Mouse (Mus musculus): ENCODE measurements around the gene Scd1. TPM values are rescaled to one million over a fixed set of nuclear protein-coding genes. Genes with fewer than 3 reads are reported as not detected.

Gene Scd1
- polyA plus RNA-seq, 1 experiment: 251 TPM

- Histone ChIP-seq H3K27me3 (ENCODE audit: control insufficient read depth, insufficient read depth, low read length) (no peaks in the 10 kb centered on the region), H3K4me1 (ENCODE audit: control insufficient read depth, insufficient read depth, insufficient read length) (peaks cover 7% of the 10 kb centered on the region; the same call in 1 of the 2 replicates), H3K4me3 (ENCODE audit: extremely low read depth, insufficient read depth, insufficient read length) (no peak overlapping the region), H3K36me3 (ENCODE audit: control insufficient read depth, insufficient read depth, low read length) (no peaks in the 10 kb centered on the region), H3K27ac (ENCODE audit: insufficient read depth, low read length) (no peak overlapping the region)
- TF ChIP-seq CTCF (IDR thresholded peaks at IDR 0.05; ENCODE audit: extremely low read depth, insufficient read depth, insufficient read length, insufficient replicate concordance) (no peak), POLR2A (IDR thresholded peaks at IDR 0.05; ENCODE audit: low read depth, low read length) (no peak)
- 64% methylated on average over 4 of the region's 4 CpGs for WGBS
- no peak for DNase-seq (ENCODE audit: low read depth in 1 of 2, low spot score in 2 of 2)
These were observed 9.8 kb upstream of the Scd1 start for GRCm38 (mm10) chr19:44417448-44417847.

- Histone ChIP-seq H3K27me3 (ENCODE audit: control insufficient read depth, insufficient read depth, low read length) (no peaks in the 10 kb centered on the region), H3K4me1 (ENCODE audit: control insufficient read depth, insufficient read depth, insufficient read length) (peaks cover 7% of the 10 kb centered on the region; the same call in 1 of the 2 replicates), H3K27ac (ENCODE audit: insufficient read depth, low read length) (no peak overlapping the region), H3K4me3 (ENCODE audit: extremely low read depth, insufficient read depth, insufficient read length) (no peak overlapping the region), H3K36me3 (ENCODE audit: control insufficient read depth, insufficient read depth, low read length) (no peaks in the 10 kb centered on the region)
- DNase-seq (ENCODE audit: low read depth in 1 of 2, low spot score in 2 of 2): no peak
- 83% methylated on average over 5 of the region's 5 CpGs for WGBS
- TF ChIP-seq CTCF (IDR thresholded peaks at IDR 0.05; ENCODE audit: extremely low read depth, insufficient read depth, insufficient read length, insufficient replicate concordance) (no peak), POLR2A (IDR thresholded peaks at IDR 0.05; ENCODE audit: low read depth, low read length) (no peak)
These were observed 8.6 kb upstream of the Scd1 start for GRCm38 (mm10) chr19:44416240-44416639.

GRCm38 (mm10) chr19:44415464-44415863, 7.8 kb upstream of the Scd1 start:
- peaks cover 7% of the 10 kb centered on the region; the same call in 1 of the 2 replicates for H3K4me1 ChIP-seq (ENCODE audit: control insufficient read depth, insufficient read depth, insufficient read length)
- no peak overlapping the region for H3K4me3 ChIP-seq (ENCODE audit: extremely low read depth, insufficient read depth, insufficient read length)
- no peak for DNase-seq (ENCODE audit: low read depth in 1 of 2, low spot score in 2 of 2)
- no peak overlapping the region for H3K27ac ChIP-seq (ENCODE audit: insufficient read depth, low read length)
- WGBS: 84% methylated on average over 5 of the region's 5 CpGs
- TF ChIP-seq POLR2A (IDR thresholded peaks at IDR 0.05; ENCODE audit: low read depth, low read length) (no peak), CTCF (IDR thresholded peaks at IDR 0.05; ENCODE audit: extremely low read depth, insufficient read depth, insufficient read length, insufficient replicate concordance) (no peak)
- no peaks in the 10 kb centered on the region for H3K36me3 ChIP-seq (ENCODE audit: control insufficient read depth, insufficient read depth, low read length)
- no peaks in the 10 kb centered on the region for H3K27me3 ChIP-seq (ENCODE audit: control insufficient read depth, insufficient read depth, low read length)

- Histone ChIP-seq H3K27ac (ENCODE audit: insufficient read depth, low read length) (no peak overlapping the region), H3K4me3 (ENCODE audit: extremely low read depth, insufficient read depth, insufficient read length) (no peak overlapping the region), H3K4me1 (ENCODE audit: control insufficient read depth, insufficient read depth, insufficient read length) (peaks cover 3% of the 10 kb centered on the region; the same call in 1 of the 2 replicates), H3K27me3 (ENCODE audit: control insufficient read depth, insufficient read depth, low read length) (no peaks in the 10 kb centered on the region), H3K36me3 (ENCODE audit: control insufficient read depth, insufficient read depth, low read length) (peaks cover 9% of the 10 kb centered on the region)
- DNase-seq (ENCODE audit: low read depth in 1 of 2, low spot score in 2 of 2): no peak
- no peak for TF ChIP-seq CTCF (IDR thresholded peaks at IDR 0.05; ENCODE audit: extremely low read depth, insufficient read depth, insufficient read length, insufficient replicate concordance)
- TF ChIP-seq POLR2A (IDR thresholded peaks at IDR 0.05; ENCODE audit: low read depth, low read length): no peak
- WGBS: 90% methylated on average over 20 of the region's 20 CpGs
These were observed 2.8 kb upstream of the Scd1 start for GRCm38 (mm10) chr19:44410269-44410992.

- H3K36me3 ChIP-seq (ENCODE audit: control insufficient read depth, insufficient read depth, low read length): peaks cover 17% of the 10 kb centered on the region
- H3K4me1 ChIP-seq (ENCODE audit: control insufficient read depth, insufficient read depth, insufficient read length): peaks cover 3% of the 10 kb centered on the region; the same call in 1 of the 2 replicates
- peak in 1 of 2 experiments; percentile 42 for DNase-seq (ENCODE audit: low read depth in 1 of 2, low spot score in 2 of 2)
- no peak for TF ChIP-seq CTCF (IDR thresholded peaks at IDR 0.05; ENCODE audit: extremely low read depth, insufficient read depth, insufficient read length, insufficient replicate concordance)
- peak; percentile 75 for TF ChIP-seq POLR2A (IDR thresholded peaks at IDR 0.05; ENCODE audit: low read depth, low read length)
- WGBS: 46% methylated on average over 4 of the region's 4 CpGs
- peak overlapping the region; percentile 65 for H3K4me3 ChIP-seq (ENCODE audit: extremely low read depth, insufficient read depth, insufficient read length)
- H3K27me3 ChIP-seq (ENCODE audit: control insufficient read depth, insufficient read depth, low read length): no peaks in the 10 kb centered on the region
- H3K27ac ChIP-seq (ENCODE audit: insufficient read depth, low read length): peak overlapping the region; percentile 94
These were observed 916 bp upstream of the Scd1 start for GRCm38 (mm10) chr19:44408595-44408994.

- peak overlapping the region; percentile 94 for H3K27ac ChIP-seq (ENCODE audit: insufficient read depth, low read length)
- TF ChIP-seq CTCF (IDR thresholded peaks at IDR 0.05; ENCODE audit: extremely low read depth, insufficient read depth, insufficient read length, insufficient replicate concordance) (no peak), POLR2A (IDR thresholded peaks at IDR 0.05; ENCODE audit: low read depth, low read length) (no peak; the same call in 1 of the 2 replicates)
- H3K4me3 ChIP-seq (ENCODE audit: extremely low read depth, insufficient read depth, insufficient read length): peak overlapping the region; percentile 65
- peak in 1 of 2 experiments; percentile 46 for DNase-seq (ENCODE audit: low read depth in 1 of 2, low spot score in 2 of 2)
- H3K4me1 ChIP-seq (ENCODE audit: control insufficient read depth, insufficient read depth, insufficient read length): peaks cover 3% of the 10 kb centered on the region; the same call in 1 of the 2 replicates
- WGBS: 2% methylated on average over 14 of the region's 14 CpGs
- peaks cover 20% of the 10 kb centered on the region for H3K36me3 ChIP-seq (ENCODE audit: control insufficient read depth, insufficient read depth, low read length)
- no peaks in the 10 kb centered on the region for H3K27me3 ChIP-seq (ENCODE audit: control insufficient read depth, insufficient read depth, low read length)
These were observed 505 bp upstream of the Scd1 start for GRCm38 (mm10) chr19:44408223-44408545.

- H3K4me3 ChIP-seq (ENCODE audit: extremely low read depth, insufficient read depth, insufficient read length): no peak overlapping the region
- DNase-seq (ENCODE audit: low read depth in 1 of 2, low spot score in 2 of 2): no peak
- no peaks in the 10 kb centered on the region for H3K27me3 ChIP-seq (ENCODE audit: control insufficient read depth, insufficient read depth, low read length)
- H3K27ac ChIP-seq (ENCODE audit: insufficient read depth, low read length): no peak overlapping the region
- H3K4me1 ChIP-seq (ENCODE audit: control insufficient read depth, insufficient read depth, insufficient read length): peaks cover 3% of the 10 kb centered on the region; the same call in 1 of the 2 replicates
- TF ChIP-seq POLR2A (IDR thresholded peaks at IDR 0.05; ENCODE audit: low read depth, low read length): no peak
- TF ChIP-seq CTCF (IDR thresholded peaks at IDR 0.05; ENCODE audit: extremely low read depth, insufficient read depth, insufficient read length, insufficient replicate concordance): no peak
- peaks cover 53% of the 10 kb centered on the region for H3K36me3 ChIP-seq (ENCODE audit: control insufficient read depth, insufficient read depth, low read length)
- WGBS: 85% methylated on average over 6 of the region's 6 CpGs
These were observed 4.1 kb downstream of the Scd1 start for GRCm38 (mm10) chr19:44403546-44403945.

All from spleen, adult 2 months (tissue).